Mouse (Mus musculus): ENCODE results near the gene Prkx. TPM values are rescaled to one million over a fixed set of nuclear protein-coding genes. Genes with fewer than 3 reads are reported as not detected.

Prkx gene
- polyA plus RNA-seq, 1 experiment from 2014 or later, result 45.4 TPM

DNA sequence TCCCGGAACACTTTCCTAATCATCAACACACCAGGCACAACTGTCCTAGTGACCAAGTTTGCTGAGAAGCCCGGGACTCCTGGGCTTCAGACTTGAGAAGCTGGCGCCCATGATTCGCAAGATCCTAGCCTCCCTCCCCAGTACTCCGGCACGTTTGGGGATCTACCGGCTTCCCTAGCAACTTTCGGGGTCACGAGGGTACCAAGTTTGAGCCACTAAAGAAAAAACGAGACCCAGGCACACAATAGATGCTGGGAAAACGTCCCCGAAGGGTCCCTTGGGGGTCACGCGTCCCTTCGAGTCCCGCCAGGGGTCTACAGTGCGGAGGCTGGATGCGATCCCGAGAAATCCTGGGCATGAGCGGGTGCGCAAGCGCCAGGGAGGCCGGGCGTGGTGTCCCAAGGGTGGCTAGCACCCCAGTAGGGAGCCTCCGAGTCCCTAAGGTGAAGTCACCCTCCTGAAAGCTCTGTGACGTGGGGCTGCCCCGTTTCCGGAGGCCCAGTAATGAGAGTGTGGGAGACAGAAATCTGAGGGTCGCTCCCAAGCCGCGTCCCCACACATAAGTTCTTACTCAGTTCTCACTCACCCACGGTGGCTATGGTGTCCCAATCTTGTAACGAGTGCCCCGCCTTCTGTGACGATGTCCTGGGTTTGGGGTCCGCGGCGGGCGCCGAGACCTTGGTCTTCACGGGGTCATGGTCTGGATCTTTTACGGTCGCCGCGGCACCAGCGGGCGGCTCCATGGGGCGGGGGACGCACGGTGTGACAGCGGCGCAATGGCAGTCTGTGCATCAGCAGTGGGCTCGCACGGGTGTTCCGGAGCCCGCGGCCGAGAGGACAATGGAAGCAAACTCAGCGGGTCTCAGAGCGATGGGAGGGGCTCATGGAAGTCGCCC, 868 bp downstream of the Prkx start:
- no peak for TF ChIP-seq CTCF (IDR thresholded peaks at IDR 0.05)
- CTCF ChIA-PET, result no interaction called here
- POLR2A ChIA-PET, result interaction anchor here (1.0 kb wide), 1 partner anchor 20 kb away, joined by 4 read pairs; no protein-coding TSS in a partner anchor
- H3K27me3 ChIP-seq, result no peaks in the 10 kb centered on the region
- DNase-seq (ENCODE audit: low read depth, low spot score) (no peak), ATAC-seq (peak; percentile 28)
- in situ Hi-C loops (cut with MboI; ENCODE audit: low pct_unique_long_range_greater_than_20kb), result loop anchor here (5.0 kb wide), 1 partner anchor 48 kb away; no protein-coding TSS in a partner anchor

DNA sequence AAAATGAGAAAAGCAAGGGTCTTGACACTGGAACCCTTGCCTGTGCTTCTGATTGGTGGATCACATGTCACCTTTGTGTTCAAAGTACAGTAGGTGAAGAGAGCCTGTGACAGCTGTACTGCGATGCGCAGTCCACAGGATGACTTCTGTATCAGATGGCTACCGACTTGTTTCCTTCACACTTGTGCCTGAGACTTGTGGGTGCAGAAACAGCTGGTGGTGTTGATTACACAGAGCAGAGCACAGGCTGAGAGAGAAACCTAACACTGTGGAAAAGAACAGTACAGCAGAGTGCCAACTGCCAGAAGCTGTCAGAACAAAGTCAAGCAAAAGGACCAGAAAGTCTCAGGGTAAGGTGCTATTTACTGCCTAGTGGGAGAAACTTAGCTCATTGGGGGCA, 7.4 kb downstream of the Prkx start:
- POLR2A ChIA-PET, result no interaction called here
- in situ Hi-C loops (cut with MboI; ENCODE audit: low pct_unique_long_range_greater_than_20kb), result no loop called here
- H3K27me3 ChIP-seq, result no peaks in the 10 kb centered on the region
- DNase-seq (ENCODE audit: low read depth, low spot score) (no peak), ATAC-seq (no peak)
- CTCF ChIA-PET, result no interaction called here
- TF ChIP-seq CTCF (IDR thresholded peaks at IDR 0.05), result no peak

DNA sequence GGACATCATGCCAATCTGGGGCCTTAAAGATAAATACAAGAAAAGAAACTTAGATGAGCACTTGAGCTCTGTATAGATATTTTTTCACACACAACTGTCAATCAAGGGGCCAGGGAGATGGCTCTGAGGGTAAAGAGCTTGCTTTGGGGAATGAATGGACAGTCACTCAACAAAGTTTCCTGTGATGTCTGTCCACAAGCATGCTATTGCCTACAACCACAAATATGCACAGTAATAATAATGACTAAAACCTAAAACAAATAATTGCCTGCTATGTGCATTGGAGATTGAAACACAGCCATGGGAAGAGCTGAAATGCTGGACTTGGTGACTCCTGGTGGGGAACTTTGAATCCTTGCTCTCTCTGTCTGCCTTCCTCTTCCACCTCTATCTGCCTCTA, 9.7 kb downstream of the Prkx start:
- ATAC-seq (peak; percentile 93), DNase-seq (ENCODE audit: low read depth, low spot score) (no peak)
- H3K27me3 ChIP-seq, result peaks cover 3% of the 10 kb centered on the region
- POLR2A ChIA-PET, result no interaction called here
- in situ Hi-C loops (cut with MboI; ENCODE audit: low pct_unique_long_range_greater_than_20kb), result no loop called here
- CTCF ChIA-PET, result interaction anchor here (1.2 to 1.8 kb wide), 2 partner anchors 21 to 25 kb away, joined by 4 to 11 read pairs; no protein-coding TSS in a partner anchor
- TF ChIP-seq CTCF (IDR thresholded peaks at IDR 0.05), result no peak

DNA sequence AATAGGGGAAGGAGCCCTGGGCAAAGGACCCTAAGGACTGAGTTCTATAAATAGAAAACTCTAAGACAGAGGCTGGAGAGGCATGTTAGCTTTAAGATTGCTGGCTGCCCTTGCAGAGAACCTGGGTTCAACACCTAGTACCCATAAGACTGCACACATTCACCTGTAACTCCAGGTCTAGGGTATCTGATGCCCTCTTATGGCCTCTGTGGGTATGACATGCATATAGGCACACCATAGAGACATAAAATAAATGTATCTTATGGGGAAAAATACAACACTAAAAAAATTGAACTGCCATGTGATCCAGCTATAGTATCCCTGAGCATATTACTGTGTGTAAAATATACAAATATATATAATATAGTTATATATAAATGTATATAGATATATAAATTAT, 18.3 kb downstream of the Prkx start:
- peak; percentile 52 for TF ChIP-seq CTCF (IDR thresholded peaks at IDR 0.05)
- no peaks in the 10 kb centered on the region for H3K27me3 ChIP-seq
- ChIA-PET POLR2A (no interaction called here), CTCF (interaction anchor here (1.1 to 1.5 kb wide), 3 partner anchors 12 to 57 kb away, joined by 3 to 4 read pairs (median 4); no protein-coding TSS in a partner anchor)
- in situ Hi-C loops (cut with MboI; ENCODE audit: low pct_unique_long_range_greater_than_20kb), result no loop called here
- ATAC-seq (no peak), DNase-seq (ENCODE audit: low read depth, low spot score) (no peak)

DNA sequence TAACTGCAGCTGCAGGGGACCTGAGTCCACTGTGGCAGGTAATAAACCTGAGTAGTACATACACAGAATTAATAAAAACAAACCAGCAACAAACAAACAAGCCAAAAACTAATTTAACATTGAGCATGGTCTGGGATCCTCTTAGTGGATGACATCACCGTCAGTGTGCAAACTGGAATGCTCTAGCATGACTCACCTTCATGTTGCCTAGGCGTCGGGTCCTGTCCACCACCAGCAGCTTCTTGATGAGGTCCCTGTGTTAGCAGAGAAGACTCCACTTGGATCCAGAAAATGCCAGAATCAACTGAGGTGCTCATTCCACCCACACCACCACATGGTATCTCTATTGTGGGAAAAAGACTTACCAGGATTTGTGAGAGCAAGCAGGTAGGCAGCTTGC, 30.9 kb downstream of the Prkx start:
- POLR2A ChIA-PET, result no interaction called here
- H3K27me3 ChIP-seq, result peaks cover 7% of the 10 kb centered on the region
- in situ Hi-C loops (cut with MboI; ENCODE audit: low pct_unique_long_range_greater_than_20kb), result no loop called here
- no peak for TF ChIP-seq CTCF (IDR thresholded peaks at IDR 0.05)
- DNase-seq (ENCODE audit: low read depth, low spot score) (no peak), ATAC-seq (peak; percentile 96)
- CTCF ChIA-PET, result interaction anchor here (3.3 kb wide), 1 partner anchor 21 kb away, joined by 11 read pairs; no protein-coding TSS in a partner anchor

DNA sequence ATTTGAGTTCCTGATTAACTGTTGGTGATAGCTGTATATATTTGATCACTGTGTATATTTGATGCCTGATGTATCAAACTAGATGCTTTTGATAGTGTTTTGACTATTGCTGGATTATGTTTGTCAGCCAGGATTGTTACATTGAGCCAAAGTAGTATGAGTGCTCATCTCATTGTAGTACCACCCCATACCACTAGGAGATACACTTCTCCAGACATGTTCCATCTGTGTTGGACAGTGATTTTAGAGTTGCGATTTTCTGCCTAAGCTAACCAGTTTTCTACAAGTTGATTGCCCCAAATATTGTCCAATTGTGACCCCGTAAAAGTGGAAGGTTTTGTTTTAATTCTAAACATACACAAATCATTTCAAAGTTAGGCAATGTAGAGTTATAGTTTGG, 51.8 kb downstream of the Prkx start:
- DNase-seq (ENCODE audit: low read depth, low spot score) (no peak), ATAC-seq (no peak)
- H3K27me3 ChIP-seq, result peaks cover 10% of the 10 kb centered on the region
- POLR2A ChIA-PET, result no interaction called here
- CTCF ChIA-PET, result interaction anchor here (1.0 to 2.3 kb wide), 3 partner anchors 43 to 65 kb away, joined by 3 to 8 read pairs (median 7); no protein-coding TSS in a partner anchor
- TF ChIP-seq CTCF (IDR thresholded peaks at IDR 0.05), result peak; percentile 58
- in situ Hi-C loops (cut with MboI; ENCODE audit: low pct_unique_long_range_greater_than_20kb), result no loop called here

DNA sequence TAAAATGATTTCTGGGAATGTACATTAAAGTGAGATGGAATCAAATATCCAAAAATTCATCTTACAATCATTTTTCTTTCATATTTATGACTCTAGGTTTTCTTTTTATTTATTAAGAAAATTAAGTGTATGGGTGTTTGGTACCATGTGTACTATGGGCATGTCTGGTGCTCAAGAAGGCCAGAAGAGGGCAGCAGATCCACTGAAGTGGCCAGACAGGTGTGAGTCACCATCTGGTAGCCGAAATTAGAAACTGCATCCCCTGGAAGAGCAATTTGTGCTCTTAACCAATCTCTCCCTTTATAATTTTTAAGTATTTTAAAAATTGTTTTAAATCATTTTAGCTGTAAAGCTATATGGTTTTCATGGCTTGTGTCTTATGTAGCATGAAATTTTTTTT, 54.7 kb downstream of the Prkx start:
- H3K27me3 ChIP-seq, result peaks cover 11% of the 10 kb centered on the region
- TF ChIP-seq CTCF (IDR thresholded peaks at IDR 0.05), result peak; percentile 74
- ATAC-seq (peak; percentile 87), DNase-seq (ENCODE audit: low read depth, low spot score) (no peak)
- CTCF ChIA-PET, result interaction anchor here (1.0 to 1.4 kb wide), 2 partner anchors 52 to 67 kb away, joined by 3 to 9 read pairs; no protein-coding TSS in a partner anchor
- in situ Hi-C loops (cut with MboI; ENCODE audit: low pct_unique_long_range_greater_than_20kb), result no loop called here
- POLR2A ChIA-PET, result no interaction called here

DNA sequence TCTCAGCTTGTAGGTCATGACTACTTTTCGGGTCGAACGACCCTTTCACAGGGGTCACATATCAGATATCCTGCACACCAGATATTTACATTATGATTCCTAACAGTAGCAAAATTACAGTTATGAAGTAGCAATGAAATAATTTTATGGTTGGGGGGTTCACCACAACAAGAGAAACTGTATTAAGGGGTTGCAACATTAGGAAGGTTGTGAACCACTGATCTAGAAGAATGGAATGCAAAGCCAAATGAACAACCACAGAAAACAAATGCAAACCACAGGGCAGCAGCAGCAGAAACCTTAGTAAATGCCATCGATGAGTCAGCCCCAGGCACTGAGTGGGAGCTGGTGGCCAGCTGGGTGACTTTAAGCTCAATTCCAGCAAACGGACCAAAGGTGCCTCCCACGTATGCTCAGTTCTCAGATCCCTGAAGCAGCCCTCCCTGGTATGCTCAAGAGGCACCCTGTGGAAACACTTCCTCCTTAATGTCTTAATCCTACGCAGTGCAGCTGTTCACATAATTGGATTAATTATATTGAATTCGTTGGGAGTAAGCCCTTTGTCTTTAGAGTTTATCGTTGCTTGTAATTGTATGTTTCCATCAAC, 62.0 kb downstream of the Prkx start:
- no peak for TF ChIP-seq CTCF (IDR thresholded peaks at IDR 0.05)
- POLR2A ChIA-PET, result no interaction called here
- no peak for DNase-seq (ENCODE audit: low read depth, low spot score)
- in situ Hi-C loops (cut with MboI; ENCODE audit: low pct_unique_long_range_greater_than_20kb), result no loop called here
- CTCF ChIA-PET, result interaction anchor here (1.2 kb wide), 1 partner anchor 19 kb away, joined by 3 read pairs; no protein-coding TSS in a partner anchor
- ATAC-seq, result peak; percentile 99
- H3K27me3 ChIP-seq, result peaks cover 26% of the 10 kb centered on the region

DNA sequence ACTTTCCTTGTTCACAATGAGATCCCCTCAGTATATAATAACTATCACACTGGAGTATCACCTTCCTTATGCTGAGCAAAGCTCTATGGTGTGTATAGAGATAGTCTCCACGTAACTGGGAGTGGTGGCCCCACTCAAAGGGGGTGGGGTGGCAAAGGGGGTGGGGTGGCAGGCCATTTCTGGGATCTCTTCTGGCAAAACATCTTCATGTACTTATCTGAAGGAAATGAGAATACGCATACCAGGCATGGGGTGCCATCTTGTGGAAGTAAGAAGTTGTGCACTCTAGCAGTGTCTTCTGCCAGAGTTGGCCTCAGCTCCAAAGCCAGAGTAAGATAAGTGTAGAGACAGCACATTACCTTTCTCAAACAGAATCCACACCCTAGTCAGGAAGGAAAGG, 75.8 kb downstream of the Prkx start:
- CTCF ChIA-PET, result interaction anchor here (0.8 to 2.1 kb wide), 5 partner anchors 58 to 219 kb away, joined by 3 to 6 read pairs (median 3); no protein-coding TSS in a partner anchor
- POLR2A ChIA-PET, result no interaction called here
- TF ChIP-seq CTCF (IDR thresholded peaks at IDR 0.05), result peak; percentile 81
- DNase-seq (ENCODE audit: low read depth, low spot score), result no peak
- in situ Hi-C loops (cut with MboI; ENCODE audit: low pct_unique_long_range_greater_than_20kb), result loop anchor here (25.0 kb wide), 2 partner anchors 933 to 1233 kb away; no protein-coding TSS in a partner anchor
- peaks cover 19% of the 10 kb centered on the region for H3K27me3 ChIP-seq
- ATAC-seq, result no peak

Other genes with a start within 250 kb of the Prkx start
- gene Pbsn, start 57.3 kb upstream of the Prkx start, polyA plus RNA-seq (2021), result not detected
- gene Gm14744, start 68.5 kb upstream of the Prkx start, polyA plus RNA-seq (2021), result not detected
- not detected for gene 5430402E10Rik, start 128.8 kb upstream of the Prkx start, polyA plus RNA-seq (2021)